Mouse (Mus musculus) forelimb bud, embryonic 11.5 days (tissue): ENCODE data around the gene Gm11213.

ENCODE experiments used
- DNase-seq: peaks from one replicate; pipeline ENCODE4 v3.0.0-alpha.2; 2012; ENCODE audit warnings: low read depth, low spot score

Gene Gm11213

DNA sequence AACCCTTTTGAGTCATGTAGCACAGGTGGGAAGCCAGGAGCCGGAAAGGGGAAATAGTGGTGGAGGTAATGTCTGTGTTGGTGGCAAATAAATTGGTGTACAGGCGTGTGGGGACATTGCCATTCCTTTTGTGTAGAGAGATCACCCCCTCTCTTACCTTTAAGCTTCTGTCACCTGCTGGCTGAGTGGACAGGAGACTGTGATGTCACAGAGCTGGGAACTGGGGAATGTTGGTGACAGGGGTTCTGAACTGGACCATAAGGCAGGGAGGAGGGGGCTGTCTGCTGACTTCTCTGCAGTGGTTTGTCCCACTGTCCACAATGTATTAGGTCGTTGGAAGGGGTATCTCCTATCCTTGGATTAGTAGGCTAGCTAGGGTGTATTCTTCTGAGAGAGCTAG is at the start of gene Gm11213:
Gene Gm11213, minus strand, starts transcription at position 317 of the 400 bp plus-strand sequence.
- DNase-seq, result no peak

GRCm38 (mm10) chr4:63654381-63654780 is 49.3 kb upstream of the Gm11213 start:
- DNase-seq, result no peak

- DNase-seq, result no peak
Measured at GRCm38 (mm10) chr4:63643956-63644726, 39.1 kb upstream of the Gm11213 start.

DNA sequence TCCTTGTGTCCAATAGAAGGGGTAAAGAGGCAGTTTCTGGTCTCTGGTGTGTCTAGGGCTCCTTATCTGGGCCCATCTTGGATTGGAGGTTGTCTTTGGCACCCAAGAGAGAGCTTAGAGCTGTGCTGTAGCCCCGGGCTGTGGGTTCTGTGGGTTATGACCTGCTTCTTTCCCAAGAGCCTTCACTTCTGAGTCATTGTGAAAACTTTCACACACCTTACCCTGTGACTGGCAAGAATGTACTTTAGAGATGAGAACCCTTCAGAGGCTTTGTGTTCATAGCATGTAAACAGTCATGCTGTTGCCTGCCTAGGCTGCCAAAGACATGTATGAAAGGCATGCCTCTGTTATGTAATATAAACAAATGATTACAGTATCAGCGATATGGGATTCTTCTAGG is 34.8 kb upstream of the Gm11213 start:
- no peak for DNase-seq

- no peak for DNase-seq
Measured at GRCm38 (mm10) chr4:63638603-63639002, 33.5 kb upstream of the Gm11213 start.

DNA sequence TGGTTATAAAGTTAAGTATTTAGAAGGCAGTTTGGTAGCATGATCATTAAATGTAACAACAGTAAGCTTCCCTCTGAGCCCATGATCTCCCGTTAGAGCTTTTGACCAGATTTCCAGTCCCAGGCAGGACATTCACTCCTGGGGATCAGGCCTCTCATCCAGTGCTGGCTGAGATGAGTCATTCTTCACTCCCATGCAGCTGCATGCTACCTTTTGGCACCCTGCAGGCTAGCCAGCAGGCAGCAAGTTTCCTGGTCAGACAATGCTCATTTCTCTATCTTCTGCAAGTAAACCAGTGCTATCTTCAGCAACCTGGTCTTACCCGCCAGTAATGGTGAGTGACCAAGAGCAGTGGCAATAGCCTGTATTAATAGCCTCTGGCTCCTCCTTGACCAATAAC is 28.1 kb upstream of the Gm11213 start:
- DNase-seq, result no peak

GRCm38 (mm10) chr4:63627111-63627510 is 22.1 kb upstream of the Gm11213 start:
- no peak for DNase-seq

- no peak for DNase-seq
Measured at GRCm38 (mm10) chr4:63625563-63626080, 20.6 kb upstream of the Gm11213 start.

DNA sequence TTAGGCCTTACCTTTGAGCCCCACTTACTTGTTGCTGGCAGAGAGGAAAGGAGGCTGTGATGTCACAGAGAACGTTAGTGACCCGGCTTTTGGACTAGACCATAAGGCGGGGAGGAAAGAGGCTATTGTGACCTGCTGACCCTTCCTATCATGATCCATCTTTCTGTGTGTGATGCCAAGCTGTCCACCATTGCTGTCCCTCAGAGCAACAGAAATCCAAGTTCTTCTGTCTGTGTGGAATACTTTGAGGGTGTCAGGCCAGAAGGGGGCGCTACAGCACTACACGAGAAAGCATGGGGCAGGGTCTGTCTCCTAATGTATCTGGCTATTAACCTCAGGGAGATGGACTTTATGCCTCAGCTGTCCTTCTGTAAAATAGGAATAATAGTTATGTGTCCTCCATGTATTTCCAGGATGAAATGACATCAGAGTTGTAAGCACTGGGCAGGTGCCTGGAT is 17.3 kb upstream of the Gm11213 start, which contains the start of gene Tex48:
Gene Tex48, minus strand, starts transcription at position 51 of the 458 bp plus-strand sequence.
- DNase-seq, result peak; percentile 29

GRCm38 (mm10) chr4:63621861-63622260 is 16.8 kb upstream of the Gm11213 start:
- DNase-seq, result no peak

DNA sequence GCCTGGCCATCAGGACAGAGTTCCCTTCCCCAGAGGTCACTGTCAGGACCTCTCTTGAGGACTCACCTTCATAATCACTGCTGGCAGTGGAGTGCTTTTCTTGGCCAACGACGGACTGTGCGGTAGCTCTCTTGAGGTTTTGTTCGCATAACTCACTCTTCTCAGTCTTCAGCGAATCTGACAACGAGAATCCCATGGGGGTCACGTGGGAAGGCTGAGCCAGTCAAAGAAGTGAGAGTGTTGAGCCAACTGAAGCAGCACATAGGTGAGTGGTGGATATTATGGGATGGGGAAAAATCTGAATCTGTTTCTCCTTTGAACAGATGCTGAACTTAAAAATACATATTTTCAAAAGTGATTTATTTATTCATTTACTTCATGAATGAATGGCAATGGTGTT is 3.3 kb upstream of the Gm11213 start:
- no peak for DNase-seq

DNA sequence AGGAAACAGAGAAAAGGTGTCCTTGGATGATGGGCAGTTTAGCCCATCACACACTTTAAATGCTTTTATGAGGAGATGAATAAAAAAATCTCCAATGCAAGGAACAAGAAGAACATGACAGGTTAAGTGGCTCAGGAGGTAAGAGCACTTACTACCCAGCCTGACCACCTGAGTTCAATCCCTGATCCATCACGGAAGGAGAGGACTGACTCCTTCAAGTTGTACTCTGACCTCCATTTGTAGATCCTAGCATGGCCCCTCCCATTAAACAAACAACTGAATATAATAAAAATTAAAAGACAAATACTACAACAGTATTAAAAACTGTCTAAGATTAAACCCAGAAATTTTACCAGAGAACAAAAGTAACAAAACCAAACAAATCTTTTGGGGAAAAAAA is 907 bp upstream of the Gm11213 start:
- DNase-seq, result no peak

- DNase-seq, result no peak
Measured at GRCm38 (mm10) chr4:63605545-63605944, 484 bp upstream of the Gm11213 start.

GRCm38 (mm10) chr4:63601263-63601662 is 3.8 kb downstream of the Gm11213 start:
- no peak for DNase-seq

DNA sequence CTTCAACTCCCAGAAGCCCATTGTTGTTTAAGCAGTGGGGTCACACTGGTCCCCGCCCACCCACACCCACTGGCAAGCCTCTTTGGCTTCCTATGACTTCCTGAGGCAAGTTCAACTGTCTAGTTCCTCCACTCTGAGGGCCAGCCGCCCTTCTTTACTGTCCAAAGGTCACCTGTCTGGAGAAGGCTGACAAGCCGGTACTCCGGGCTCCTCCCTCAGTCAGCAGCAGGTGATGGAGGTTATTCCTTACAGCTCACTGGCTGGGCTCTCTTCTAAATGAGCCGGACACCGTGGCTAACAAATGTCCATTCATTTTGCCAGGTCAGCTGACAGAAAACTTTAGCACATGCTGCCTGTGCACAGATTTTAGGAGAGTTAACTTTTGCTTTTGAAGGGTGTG is 4.3 kb downstream of the Gm11213 start:
- DNase-seq, result no peak

DNA sequence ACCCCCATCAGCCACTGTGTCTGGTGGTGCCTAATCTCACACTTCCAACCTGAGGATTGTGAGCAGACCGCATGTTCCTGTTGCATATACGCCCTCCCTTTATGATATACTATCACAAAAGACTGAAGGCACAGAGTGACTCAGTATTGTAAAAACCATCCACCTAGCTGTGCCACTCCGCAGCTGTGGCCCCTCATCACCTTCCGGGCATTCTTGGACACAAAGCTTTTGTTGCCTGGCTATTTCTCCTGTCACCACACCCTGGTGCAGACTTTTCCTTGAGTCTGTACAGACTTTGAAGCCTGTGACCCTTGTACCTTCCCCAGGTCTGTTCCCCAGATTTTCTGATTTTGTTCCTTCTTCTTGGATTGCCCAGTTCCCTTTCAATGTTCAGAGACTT is 9.1 kb downstream of the Gm11213 start:
- DNase-seq, result no peak

DNA sequence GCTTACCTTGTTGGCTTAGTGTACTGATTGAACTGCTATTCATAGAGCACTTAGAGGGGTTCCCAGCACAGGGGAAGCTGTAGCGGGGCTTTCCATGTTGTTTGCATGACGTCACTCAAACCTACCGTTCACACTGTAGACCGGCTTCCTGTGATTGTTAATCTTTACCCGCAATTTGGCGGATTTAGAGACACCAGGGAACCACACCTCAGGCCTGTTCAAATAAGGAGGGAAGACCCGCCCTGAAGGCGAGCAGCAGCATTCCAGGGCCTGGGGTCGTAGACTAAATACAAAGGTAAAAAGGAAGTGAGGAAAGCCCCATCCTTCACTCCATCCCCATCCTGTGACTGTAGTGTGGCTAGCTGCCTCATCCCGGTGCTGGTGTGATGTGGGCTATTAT is 9.8 kb downstream of the Gm11213 start:
- no peak for DNase-seq

- no peak for DNase-seq
Measured at GRCm38 (mm10) chr4:63594459-63595110, 10.5 kb downstream of the Gm11213 start.

DNA sequence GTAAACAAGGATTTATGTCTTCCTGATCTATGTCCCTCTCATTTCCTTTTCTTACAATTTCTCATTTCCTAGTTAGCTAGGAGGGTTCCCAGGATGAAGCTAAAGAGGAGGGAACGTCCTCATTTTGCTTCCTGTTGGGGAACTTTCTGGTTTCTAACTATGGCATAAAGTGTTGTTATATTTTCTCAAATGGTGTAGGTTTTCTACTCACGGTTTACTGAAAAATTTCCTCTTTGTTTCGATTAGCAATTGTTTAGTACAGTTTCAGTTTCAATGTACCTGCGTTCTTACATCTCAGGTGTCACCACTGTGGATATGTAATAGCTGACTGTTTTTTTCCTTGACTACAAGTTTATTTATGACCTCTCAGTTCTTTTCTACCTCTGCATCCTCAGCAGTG is 14.5 kb downstream of the Gm11213 start:
- no peak for DNase-seq

GRCm38 (mm10) chr4:63589987-63590386 is 15.1 kb downstream of the Gm11213 start:
- DNase-seq, result no peak

DNA sequence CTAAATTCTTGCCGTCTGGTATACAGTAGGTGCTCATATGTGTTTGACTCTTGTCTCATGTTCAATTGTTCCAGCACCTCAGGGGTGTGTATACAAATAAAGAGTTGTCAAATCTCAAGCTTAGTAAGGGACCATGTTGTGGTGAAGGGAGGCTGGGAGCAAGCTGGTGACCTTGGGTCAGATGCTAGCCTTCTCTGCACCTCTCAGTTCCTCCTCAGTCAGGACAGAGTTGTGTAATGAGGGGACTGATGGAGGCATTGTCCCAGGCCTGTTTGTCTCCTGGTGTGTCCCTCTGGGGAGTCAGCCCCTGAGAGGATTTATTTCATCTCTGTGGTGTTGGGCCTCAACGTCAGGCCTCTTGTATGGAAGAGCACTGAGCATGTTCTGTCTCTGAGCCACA is 18.8 kb downstream of the Gm11213 start:
- no peak for DNase-seq

DNA sequence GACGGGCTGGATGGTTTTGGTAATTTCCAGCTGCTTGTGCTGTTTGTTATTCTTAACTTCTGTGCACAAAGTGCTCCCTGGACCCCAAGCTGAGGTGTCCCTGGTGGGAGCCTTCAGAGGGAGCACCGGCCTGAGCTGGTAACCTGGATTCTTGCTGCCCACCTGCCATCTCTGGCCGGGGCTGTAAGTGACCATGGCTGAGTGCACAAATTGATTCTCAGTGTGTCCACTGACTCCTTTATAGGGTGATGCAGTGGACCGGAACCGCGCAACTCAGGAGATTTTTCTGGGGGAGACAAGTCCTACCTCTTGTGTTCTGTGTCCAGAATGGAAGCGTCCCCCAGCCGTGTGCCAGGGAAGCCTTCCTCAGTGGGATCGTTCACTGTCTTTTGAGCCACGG is 19.8 kb downstream of the Gm11213 start:
- no peak for DNase-seq

DNA sequence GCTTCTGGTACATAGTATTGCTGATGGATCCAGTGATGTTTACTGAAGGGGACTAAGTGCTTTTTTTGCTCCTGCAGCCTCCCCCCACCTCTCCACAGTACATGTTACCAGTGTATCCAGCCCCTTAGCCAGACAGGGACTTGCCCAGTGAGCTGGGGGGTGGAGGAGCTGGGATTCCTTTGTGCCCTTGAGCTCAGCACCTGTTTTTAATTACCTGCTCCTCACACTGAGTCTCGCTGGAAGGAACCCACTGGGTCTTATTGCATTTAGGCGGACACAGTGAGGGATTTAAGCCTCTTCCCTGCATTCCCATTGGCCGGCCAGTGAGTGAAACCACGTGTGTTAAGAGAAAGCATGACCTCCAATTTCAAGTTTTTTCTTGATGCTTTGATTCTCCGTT is 22.5 kb downstream of the Gm11213 start:
- peak; percentile 93 for DNase-seq
